Mouse (Mus musculus): ENCODE results near the gene 1810062G17Rik. TPM values are rescaled to one million over a fixed set of nuclear protein-coding genes. Genes with fewer than 3 reads are reported as not detected.
A peak's percentile ranks its signal among the peaks of the same experiment; 100 is the strongest.

The 1810062G17Rik gene
- polyA plus RNA-seq, 1 experiment, result not detected

GRCm38 (mm10) chr3:36473222-36473621, 2.5 kb upstream of the 1810062G17Rik start:
- Histone ChIP-seq H3K27me3 (ENCODE audit: control insufficient read depth) (peaks cover 12% of the 10 kb centered on the region), H3K9me3 (ENCODE audit: control insufficient read depth, low read length) (no peaks in the 10 kb centered on the region), H3K36me3 (ENCODE audit: control insufficient read depth) (no peaks in the 10 kb centered on the region), H3K4me1 (ENCODE audit: control insufficient read depth) (peaks cover 17% of the 10 kb centered on the region), H3K4me3 (replicated peaks) (no peak overlapping the region)
- TF ChIP-seq GATA1 (IDR thresholded peaks at IDR 0.05; ENCODE audit: low read length) (no peak), TAL1 (IDR thresholded peaks at IDR 0.05; ENCODE audit: low read length) (no peak)

- Histone ChIP-seq H3K4me3 (replicated peaks) (no peak overlapping the region), H3K9me3 (ENCODE audit: control insufficient read depth, low read length) (no peaks in the 10 kb centered on the region), H3K4me1 (ENCODE audit: control insufficient read depth) (peaks cover 17% of the 10 kb centered on the region), H3K27me3 (ENCODE audit: control insufficient read depth) (peaks cover 12% of the 10 kb centered on the region), H3K36me3 (ENCODE audit: control insufficient read depth) (no peaks in the 10 kb centered on the region)
- TF ChIP-seq GATA1 (IDR thresholded peaks at IDR 0.05; ENCODE audit: low read length) (no peak), TAL1 (IDR thresholded peaks at IDR 0.05; ENCODE audit: low read length) (no peak)
Measured at GRCm38 (mm10) chr3:36474421-36474820, 1.3 kb upstream of the 1810062G17Rik start.

- H3K27me3 ChIP-seq (ENCODE audit: control insufficient read depth), result peaks cover 12% of the 10 kb centered on the region
- H3K36me3 ChIP-seq (ENCODE audit: control insufficient read depth), result no peaks in the 10 kb centered on the region
- no peaks in the 10 kb centered on the region for H3K9me3 ChIP-seq (ENCODE audit: control insufficient read depth, low read length)
- TF ChIP-seq TAL1 (IDR thresholded peaks at IDR 0.05; ENCODE audit: low read length) (no peak), GATA1 (IDR thresholded peaks at IDR 0.05; ENCODE audit: low read length) (no peak)
- peaks cover 17% of the 10 kb centered on the region for H3K4me1 ChIP-seq (ENCODE audit: control insufficient read depth)
- H3K4me3 ChIP-seq (replicated peaks), result peak overlapping the region; percentile 65
Measured at GRCm38 (mm10) chr3:36474938-36475483, 726 bp upstream of the 1810062G17Rik start.

GRCm38 (mm10) chr3:36476261-36477155, 771 bp downstream of the 1810062G17Rik start:
- no peak for TF ChIP-seq TAL1 (IDR thresholded peaks at IDR 0.05; ENCODE audit: low read length)
- no peak for TF ChIP-seq GATA1 (IDR thresholded peaks at IDR 0.05; ENCODE audit: low read length)
- Histone ChIP-seq H3K27me3 (ENCODE audit: control insufficient read depth) (peaks cover 12% of the 10 kb centered on the region), H3K9me3 (ENCODE audit: control insufficient read depth, low read length) (no peaks in the 10 kb centered on the region), H3K36me3 (ENCODE audit: control insufficient read depth) (no peaks in the 10 kb centered on the region), H3K4me3 (replicated peaks) (peak overlapping the region; percentile 65), H3K4me1 (ENCODE audit: control insufficient read depth) (peaks cover 17% of the 10 kb centered on the region)

GRCm38 (mm10) chr3:36478776-36479175, 3.0 kb downstream of the 1810062G17Rik start:
- H3K9me3 ChIP-seq (ENCODE audit: control insufficient read depth, low read length), result no peaks in the 10 kb centered on the region
- TF ChIP-seq GATA1 (IDR thresholded peaks at IDR 0.05; ENCODE audit: low read length), result no peak
- TF ChIP-seq TAL1 (IDR thresholded peaks at IDR 0.05; ENCODE audit: low read length), result no peak

GRCm38 (mm10) chr3:36480486-36480885, 4.7 kb downstream of the 1810062G17Rik start:
- H3K27me3 ChIP-seq (ENCODE audit: control insufficient read depth), result peaks cover under 1% of the 10 kb centered on the region; the same call in 1 of the 2 replicates
- no peaks in the 10 kb centered on the region for H3K9me3 ChIP-seq (ENCODE audit: control insufficient read depth, low read length)
- no peaks in the 10 kb centered on the region for H3K36me3 ChIP-seq (ENCODE audit: control insufficient read depth)
- H3K4me1 ChIP-seq (ENCODE audit: control insufficient read depth), result peaks cover 9% of the 10 kb centered on the region
- no peak overlapping the region for H3K4me3 ChIP-seq (replicated peaks)
- no peak for TF ChIP-seq TAL1 (IDR thresholded peaks at IDR 0.05; ENCODE audit: low read length)
- no peak for TF ChIP-seq GATA1 (IDR thresholded peaks at IDR 0.05; ENCODE audit: low read length)

More at GRCm38 (mm10) chr3:36478776-36479175, 3.0 kb downstream of the 1810062G17Rik start:
- peaks cover 12% of the 10 kb centered on the region for H3K27me3 ChIP-seq (ENCODE audit: control insufficient read depth)
- H3K36me3 ChIP-seq (ENCODE audit: control insufficient read depth), result no peaks in the 10 kb centered on the region
- peaks cover 17% of the 10 kb centered on the region for H3K4me1 ChIP-seq (ENCODE audit: control insufficient read depth)
- H3K4me3 ChIP-seq (replicated peaks), result no peak overlapping the region

GRCm38 (mm10) chr3:36481776-36482193, 6.0 kb downstream of the 1810062G17Rik start:
- H3K27me3 ChIP-seq (ENCODE audit: control insufficient read depth), result no peaks in the 10 kb centered on the region
- no peaks in the 10 kb centered on the region for H3K4me1 ChIP-seq (ENCODE audit: control insufficient read depth)
- TF ChIP-seq GATA1 (IDR thresholded peaks at IDR 0.05; ENCODE audit: low read length) (no peak), TAL1 (IDR thresholded peaks at IDR 0.05; ENCODE audit: low read length) (no peak)
- H3K9me3 ChIP-seq (ENCODE audit: control insufficient read depth, low read length), result no peaks in the 10 kb centered on the region
- H3K36me3 ChIP-seq (ENCODE audit: control insufficient read depth), result no peaks in the 10 kb centered on the region
- no peak overlapping the region for H3K4me3 ChIP-seq (replicated peaks)

- Histone ChIP-seq H3K36me3 (ENCODE audit: control insufficient read depth) (no peaks in the 10 kb centered on the region), H3K4me3 (replicated peaks) (no peak overlapping the region), H3K27me3 (ENCODE audit: control insufficient read depth) (no peaks in the 10 kb centered on the region), H3K9me3 (ENCODE audit: control insufficient read depth, low read length) (no peaks in the 10 kb centered on the region), H3K4me1 (ENCODE audit: control insufficient read depth) (no peaks in the 10 kb centered on the region)
- TF ChIP-seq GATA1 (IDR thresholded peaks at IDR 0.05; ENCODE audit: low read length), result no peak
- TF ChIP-seq TAL1 (IDR thresholded peaks at IDR 0.05; ENCODE audit: low read length), result no peak
Measured at GRCm38 (mm10) chr3:36482940-36483339, 7.2 kb downstream of the 1810062G17Rik start.

- Histone ChIP-seq H3K4me1 (ENCODE audit: control insufficient read depth) (no peaks in the 10 kb centered on the region), H3K9me3 (ENCODE audit: control insufficient read depth, low read length) (no peaks in the 10 kb centered on the region)
Measured at GRCm38 (mm10) chr3:36484292-36484691, 8.6 kb downstream of the 1810062G17Rik start.

More at GRCm38 (mm10) chr3:36484292-36484691, 8.6 kb downstream of the 1810062G17Rik start:
- no peak overlapping the region for H3K4me3 ChIP-seq (replicated peaks)
- no peaks in the 10 kb centered on the region for H3K36me3 ChIP-seq (ENCODE audit: control insufficient read depth)
- no peak for TF ChIP-seq TAL1 (IDR thresholded peaks at IDR 0.05; ENCODE audit: low read length)
- no peak for TF ChIP-seq GATA1 (IDR thresholded peaks at IDR 0.05; ENCODE audit: low read length)
- no peaks in the 10 kb centered on the region for H3K27me3 ChIP-seq (ENCODE audit: control insufficient read depth)

Data from erythroblast, embryonic 14.5 days (primary cell).